Comparison of ENCODE assay signal across 8 mouse cellular contexts in the genomic region with DNA sequence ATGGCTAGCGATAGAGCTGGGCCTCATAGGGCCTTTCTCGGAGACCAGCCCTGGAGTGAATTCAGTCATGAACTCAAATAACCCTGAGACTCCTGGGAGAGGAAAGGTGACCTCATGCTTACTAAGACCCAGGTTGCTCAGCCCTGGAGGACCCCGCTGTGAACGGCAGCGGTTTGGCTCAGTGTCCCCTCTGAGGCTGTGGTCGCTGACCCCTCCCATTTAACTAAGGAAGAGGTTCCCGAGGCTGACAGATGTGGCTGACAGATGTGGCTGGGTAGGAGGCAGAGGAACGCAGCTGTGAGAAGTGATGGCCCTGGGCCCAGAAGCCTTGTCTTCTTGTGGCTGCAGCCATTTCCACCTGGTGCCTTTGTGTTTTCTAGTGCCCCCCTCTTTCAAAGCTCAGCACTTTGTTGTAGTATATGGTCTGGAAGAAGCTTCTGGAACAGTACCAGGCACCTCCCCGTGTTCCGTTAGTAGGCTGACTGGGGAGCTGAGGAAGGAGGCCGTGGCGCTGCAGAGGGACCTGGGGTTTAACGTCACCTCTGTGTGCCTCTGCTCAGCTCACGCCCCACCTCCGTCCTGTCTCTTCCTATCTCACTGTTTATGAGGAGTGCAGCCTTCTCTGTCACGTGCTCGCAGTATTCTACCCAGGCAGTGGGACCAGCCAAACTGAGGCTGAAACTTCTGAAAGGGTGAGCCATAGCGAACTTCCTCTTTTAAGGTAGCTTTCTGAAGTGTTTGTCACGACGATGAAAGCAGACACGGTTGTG. TPM values are rescaled to one million over a fixed set of nuclear protein-coding genes. Genes with fewer than 3 reads are reported as not detected.
DNase-seq lines count a peak whose midpoint lies in the region; ATAC-seq lines count a peak whose summit lies in the region.

No protein-coding gene starts in this region.

- peak; percentile 96 for ATAC-seq in common myeloid progenitor, adult 5-6 weeks (replicated peaks; ENCODE audit: low read depth, poor library complexity, severe bottlenecking)
- no peak for ATAC-seq in forebrain, embryonic 11.5 days (replicated peaks; ENCODE audit: low FRiP score)

- H3K9me3 ChIP-seq in forebrain, embryonic 11.5 days (ENCODE audit: control insufficient read depth, low read length): no peaks in the 10 kb centered on the region

- no peak overlapping the region for H3K4me3 ChIP-seq in forebrain, embryonic 11.5 days (ENCODE audit: low read depth, low read length)

- no peaks in the 10 kb centered on the region for H3K27me3 ChIP-seq in forebrain, embryonic 11.5 days (ENCODE audit: control insufficient read depth, insufficient read depth, low read length)

- DNase-seq in A20 (ENCODE audit: low read depth, low spot score): peak; percentile 95
- DNase-seq in heart, postnatal 10 days: peak; percentile 63 to 65
- peak; percentile 77 for DNase-seq in lung, postnatal 25 days (ENCODE audit: low spot score)
- DNase-seq in thymus, postnatal 25 days: peak; percentile 82
- DNase-seq in cerebellum, postnatal 4 days (ENCODE audit: low spot score in 2 of 2): no peak
- DNase-seq in forebrain, embryonic 11.5 days (ENCODE audit: low spot score): no peak
- no peak for DNase-seq in kidney, adult 9 months

- intact Hi-C loops in heart, postnatal 10 days (cut with DNase I): no loop called here

- no peak overlapping the region for H3K27ac ChIP-seq in forebrain, embryonic 11.5 days (ENCODE audit: low read depth, low read length)

- 85% methylated on average over 21 of the region's 21 CpGs for WGBS in forebrain, embryonic 11.5 days

- no peak overlapping the region for H3K4me2 ChIP-seq in forebrain, embryonic 11.5 days (ENCODE audit: low read depth, low read length, severe bottlenecking)

- H3K36me3 ChIP-seq in forebrain, embryonic 11.5 days (ENCODE audit: control insufficient read depth, insufficient read depth, low read length): no peaks in the 10 kb centered on the region

- H3K4me1 ChIP-seq in forebrain, embryonic 11.5 days (replicated peaks; ENCODE audit: control insufficient read depth, insufficient read depth, low read length): no peaks in the 10 kb centered on the region

- H3K9ac ChIP-seq in forebrain, embryonic 11.5 days (ENCODE audit: low read length): no peak overlapping the region

RNA-seq across cellular contexts. Expression of gene D6Ertd527e, which starts 48.1 kb away (rescaled TPM):
- total RNA-seq in common myeloid progenitor, adult 5-6 weeks (2017): not detected in 2 replicates
- not detected for total RNA-seq in heart, postnatal 10 days (2021)
- polyA plus RNA-seq in forebrain, embryonic 11.5 days (2014; fragmentation: Nextera tagmentation; extraction: Ambion mirVana): 0.12 and 0.20 TPM in 2 replicates

Comparison
In these comparisons a context has a peak if more than half of its experiments do, and no peak if none do; other contexts are left out.
1. DNase-seq: peak in A20 (single experiment), heart, postnatal 10 days (2 of 2), lung, postnatal 25 days (single experiment) and thymus, postnatal 25 days (single experiment); none in cerebellum, postnatal 4 days (0 of 2), forebrain, embryonic 11.5 days (single experiment) and kidney, adult 9 months (single experiment).